ENCODE assay signal across 9 mouse cellular contexts in genomic region chr19:47014159-47014446, GRCm38 (mm10). TPM values are rescaled to one million over a fixed set of nuclear protein-coding genes. Genes with fewer than 3 reads are reported as not detected.
A peak's percentile ranks its signal among the peaks of the same experiment; 100 is the strongest.
DNase-seq lines count a peak whose midpoint lies in the region; ATAC-seq lines count a peak whose summit lies in the region.
"Had no signal": no experiment of that assay in that cellular context is flagged by ENCODE, and none has a peak within 500 bp of the region (broad histone marks: within the 10 kb centered on the region; RNA-seq: fewer than 3 reads in every experiment).

No protein-coding gene starts in this region.

- peaks cover 10% of the 10 kb centered on the region; the same call in 1 of the 2 replicates for H3K4me1 ChIP-seq in heart, embryonic 11.5 days (ENCODE audit: control insufficient read depth, insufficient read depth, low read length)
- H3K4me1 ChIP-seq in hindbrain, embryonic 13.5 days (replicated peaks) = peaks cover 10% of the 10 kb centered on the region
- H3K4me1 ChIP-seq in midbrain, embryonic 12.5 days = peaks cover 14% of the 10 kb centered on the region

- H3K27ac ChIP-seq in heart, embryonic 11.5 days (ENCODE audit: low read depth, low read length) = no peak overlapping the region
- H3K27ac ChIP-seq in hindbrain, embryonic 13.5 days = peak overlapping the region; percentile 98
- H3K27ac ChIP-seq in midbrain, embryonic 12.5 days (replicated peaks) = peak overlapping the region; percentile 83

- no peaks in the 10 kb centered on the region for H3K9me3 ChIP-seq in heart, embryonic 11.5 days (replicated peaks; ENCODE audit: control insufficient read depth, low read length)
- no peaks in the 10 kb centered on the region for H3K9me3 ChIP-seq in hindbrain, embryonic 13.5 days
- H3K9me3 ChIP-seq in midbrain, embryonic 12.5 days = no peaks in the 10 kb centered on the region

- peak overlapping the region; percentile 37 for H3K4me3 ChIP-seq in heart, embryonic 11.5 days (ENCODE audit: low read depth, low read length)
- H3K4me3 ChIP-seq in hindbrain, embryonic 13.5 days = peak overlapping the region; percentile 91
- peak overlapping the region; percentile 61 for H3K4me3 ChIP-seq in midbrain, embryonic 12.5 days

- under 1% methylated on average over 11 of the region's 11 CpGs for WGBS in heart, embryonic 11.5 days (ENCODE audit: insufficient replicate concordance)
- under 1% methylated on average over 11 of the region's 11 CpGs for WGBS in hindbrain, embryonic 13.5 days
- WGBS in midbrain, embryonic 12.5 days = under 1% methylated on average over 11 of the region's 11 CpGs

- H3K9ac ChIP-seq in heart, embryonic 11.5 days (ENCODE audit: low read depth, low read length) = no peak overlapping the region
- H3K9ac ChIP-seq in hindbrain, embryonic 13.5 days = peak overlapping the region; percentile 98
- H3K9ac ChIP-seq in midbrain, embryonic 12.5 days (replicated peaks) = peak overlapping the region; percentile 58

- H3K27me3 ChIP-seq in heart, embryonic 11.5 days (ENCODE audit: control insufficient read depth, insufficient read depth, low read length) = peaks cover 54% of the 10 kb centered on the region
- peaks cover 29% of the 10 kb centered on the region for H3K27me3 ChIP-seq in hindbrain, embryonic 13.5 days
- H3K27me3 ChIP-seq in midbrain, embryonic 12.5 days = peaks cover 55% of the 10 kb centered on the region

- no peak for DNase-seq in heart, adult 9 months (ENCODE audit: low spot score in 2 of 2)
- peak; percentile 12 for DNase-seq in ZHBTc4 (ENCODE audit: low read depth, low spot score)
- no peak for DNase-seq in urinary bladder, adult 2 months (ENCODE audit: low spot score)
- no peak for DNase-seq in adrenal gland, postnatal 36 days
- no peak for DNase-seq in gastrocnemius, postnatal 4 days (ENCODE audit: low spot score in 2 of 2)

- ATAC-seq in heart, embryonic 11.5 days (replicated peaks; ENCODE audit: insufficient number of reproducible peaks, low FRiP score, low TSS enrichment) = no peak
- ATAC-seq in hindbrain, embryonic 13.5 days (ENCODE audit: low FRiP score) = peak; percentile 41
- no peak; the same call in 1 of the 2 replicates for ATAC-seq in midbrain, embryonic 12.5 days (ENCODE audit: low FRiP score, low read depth)

- no peaks in the 10 kb centered on the region for H3K36me3 ChIP-seq in heart, embryonic 11.5 days (ENCODE audit: control insufficient read depth, insufficient read depth, low read length)
- H3K36me3 ChIP-seq in hindbrain, embryonic 13.5 days = no peaks in the 10 kb centered on the region
- no peaks in the 10 kb centered on the region for H3K36me3 ChIP-seq in midbrain, embryonic 12.5 days

- H3K4me2 ChIP-seq in heart, embryonic 11.5 days = peak overlapping the region; percentile 80
- peak overlapping the region; percentile 82 for H3K4me2 ChIP-seq in hindbrain, embryonic 13.5 days
- H3K4me2 ChIP-seq in midbrain, embryonic 12.5 days (replicated peaks) = peak overlapping the region; percentile 58

RNA-seq across cellular contexts. Expression of gene Ina, which starts 0.4 kb away (rescaled TPM):
- polyA plus RNA-seq in heart, embryonic 11.5 days (2014; fragmentation: Nextera tagmentation; extraction: Ambion mirVana) = 0.43 and 0.73 TPM in 2 replicates
- polyA plus RNA-seq in hindbrain, embryonic 13.5 days (2015; fragmentation: Nextera tagmentation; extraction: Ambion mirVana) = 684 and 706 TPM in 2 replicates
- polyA plus RNA-seq in midbrain, embryonic 12.5 days (2016; fragmentation: Nextera tagmentation; extraction: Ambion mirVana) = 368 and 390 TPM in 2 replicates
- 0.03 and 0.10 TPM in 2 replicates for polyA plus RNA-seq in urinary bladder, adult 2 months (2012; rRNA removed)
- total RNA-seq in adrenal gland, postnatal 36 days (2021) = 1 to 10 TPM; 4.0 to 5.9 TPM
- total RNA-seq in gastrocnemius, postnatal 4 days (2021) = under 1 TPM; 0.08 to 0.25 TPM
- polyA plus RNA-seq: C2C12 had no signal

RNA-seq across cellular contexts. Expression of gene Nt5c2, which starts 0.8 kb away (rescaled TPM):
- 80.7 and 82.3 TPM in 2 replicates for polyA plus RNA-seq in heart, embryonic 11.5 days (2014; fragmentation: Nextera tagmentation; extraction: Ambion mirVana)
- polyA plus RNA-seq in hindbrain, embryonic 13.5 days (2015; fragmentation: Nextera tagmentation; extraction: Ambion mirVana) = 93.2 and 98.1 TPM in 2 replicates
- polyA plus RNA-seq in midbrain, embryonic 12.5 days (2016; fragmentation: Nextera tagmentation; extraction: Ambion mirVana) = 79.8 and 84.8 TPM in 2 replicates
- 34.1 and 36.3 TPM in 2 replicates for polyA plus RNA-seq in urinary bladder, adult 2 months (2012; rRNA removed)
- 10 to 100 TPM; 63.2 to 65.2 TPM for total RNA-seq in adrenal gland, postnatal 36 days (2021)
- total RNA-seq in gastrocnemius, postnatal 4 days (2021) = 10 to 100 TPM; 68.7 to 80.2 TPM

RNA-seq across cellular contexts. Expression of gene Pcgf6, which starts 36.6 kb away (rescaled TPM):
- polyA plus RNA-seq in heart, embryonic 11.5 days (2014; fragmentation: Nextera tagmentation; extraction: Ambion mirVana) = 12.7 and 14.9 TPM in 2 replicates
- 31.1 and 31.2 TPM in 2 replicates for polyA plus RNA-seq in hindbrain, embryonic 13.5 days (2015; fragmentation: Nextera tagmentation; extraction: Ambion mirVana)
- 32.6 and 33.8 TPM in 2 replicates for polyA plus RNA-seq in midbrain, embryonic 12.5 days (2016; fragmentation: Nextera tagmentation; extraction: Ambion mirVana)
- 25.4 and 34.1 TPM in 2 replicates for polyA plus RNA-seq in urinary bladder, adult 2 months (2012; rRNA removed)
- total RNA-seq in adrenal gland, postnatal 36 days (2021) = 10 to 100 TPM in 1 of 2 experiments, 1 to 10 TPM in 1; 9.1 to 11.9 TPM
- 1 to 10 TPM; 5.3 to 7.0 TPM for total RNA-seq in gastrocnemius, postnatal 4 days (2021)

RNA-seq across cellular contexts. Expression of gene Taf5, which starts 53.4 kb away (rescaled TPM):
- polyA plus RNA-seq in heart, embryonic 11.5 days (2014; fragmentation: Nextera tagmentation; extraction: Ambion mirVana) = 5.5 and 6.2 TPM in 2 replicates
- 6.0 and 6.9 TPM in 2 replicates for polyA plus RNA-seq in hindbrain, embryonic 13.5 days (2015; fragmentation: Nextera tagmentation; extraction: Ambion mirVana)
- polyA plus RNA-seq in midbrain, embryonic 12.5 days (2016; fragmentation: Nextera tagmentation; extraction: Ambion mirVana) = 11.6 and 12.1 TPM in 2 replicates
- polyA plus RNA-seq in urinary bladder, adult 2 months (2012; rRNA removed) = 2.9 and 3.1 TPM in 2 replicates
- 1 to 10 TPM; 4.1 to 4.2 TPM for total RNA-seq in adrenal gland, postnatal 36 days (2021)
- 1 to 10 TPM; 4.0 to 4.1 TPM for total RNA-seq in gastrocnemius, postnatal 4 days (2021)

Comparison
In these comparisons a context has a peak if more than half of its experiments do, and no peak if none do; other contexts are left out.
1. H3K4me3 ChIP-seq: peak in every context shown above with its lines; median percentile 91 in hindbrain, embryonic 13.5 days; 61 in midbrain, embryonic 12.5 days; 37 in heart, embryonic 11.5 days.
2. RNA of gene Ina, which starts 0.4 kb away (polyA plus RNA-seq): 684 to 706 TPM in hindbrain, embryonic 13.5 days and 368 to 390 TPM in midbrain, embryonic 12.5 days; 0.43 to 0.73 TPM in heart, embryonic 11.5 days and 0.03 to 0.10 TPM in urinary bladder, adult 2 months; every median in the first group is over 100 times any median in the second.
3. Peak in every context shown above with its lines, with median percentiles within 50 percentile points of each other: H3K4me2 ChIP-seq.